Comparison of ENCODE assay signal across 11 mouse cellular contexts in the genomic region with DNA sequence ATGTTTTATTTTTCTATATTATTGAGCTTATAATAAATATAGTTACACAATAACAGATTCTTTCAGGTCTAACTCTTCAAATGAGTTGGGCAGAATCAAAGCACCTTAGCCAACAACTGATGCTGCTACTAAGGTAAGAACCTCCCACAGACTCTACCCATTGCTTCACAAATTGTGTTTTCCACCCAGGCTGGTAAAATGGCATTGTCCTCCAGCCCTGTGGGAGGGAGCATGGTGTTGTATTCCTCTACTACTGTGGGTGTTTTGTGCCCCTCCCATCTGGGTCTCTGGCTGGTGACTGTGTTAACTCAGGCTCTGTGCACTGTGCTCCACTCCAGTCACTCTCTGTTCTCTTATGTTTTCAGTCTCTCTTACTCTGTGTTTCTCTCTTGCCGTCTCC. TPM values are rescaled to one million over a fixed set of nuclear protein-coding genes. Genes with fewer than 3 reads are reported as not detected.
DNase-seq lines count a peak whose midpoint lies in the region; ATAC-seq and TF ChIP-seq lines count a peak whose summit lies in the region.
"Had no signal": no experiment of that assay in that cellular context is flagged by ENCODE, and none has a peak within 500 bp of the region (broad histone marks: within the 10 kb centered on the region; RNA-seq: fewer than 3 reads in every experiment).

No protein-coding gene starts in this region.

- H3K4me1 ChIP-seq in intestine, postnatal 0 days (replicated peaks; ENCODE audit: control insufficient read depth, insufficient read depth, low read length), result 0 out of 2 replicates have a peak, but pooled peaks cover 4% of the 10 kb centered on the region
- H3K4me1 ChIP-seq in intestine, embryonic 15.5 days (replicated peaks), result peaks cover 14% of the 10 kb centered on the region
- peaks cover 8% of the 10 kb centered on the region for H3K4me1 ChIP-seq in hindbrain, embryonic 11.5 days (replicated peaks; ENCODE audit: control insufficient read depth, insufficient read depth, low read length)
- H3K4me1 ChIP-seq in midbrain, embryonic 10.5 days, result peaks cover 45% of the 10 kb centered on the region

- no peaks in the 10 kb centered on the region for H3K9me3 ChIP-seq in intestine, postnatal 0 days (ENCODE audit: control insufficient read depth)
- H3K9me3 ChIP-seq in intestine, embryonic 15.5 days, result no peaks in the 10 kb centered on the region
- no peaks in the 10 kb centered on the region for H3K9me3 ChIP-seq in hindbrain, embryonic 11.5 days (ENCODE audit: control insufficient read depth, low read length)
- no peaks in the 10 kb centered on the region for H3K9me3 ChIP-seq in midbrain, embryonic 10.5 days (replicated peaks)

- peaks cover under 1% of the 10 kb centered on the region; the same call in 1 of the 2 replicates for H3K36me3 ChIP-seq in intestine, postnatal 0 days (ENCODE audit: control insufficient read depth, insufficient read depth)
- H3K36me3 ChIP-seq in intestine, embryonic 15.5 days, result no peaks in the 10 kb centered on the region
- H3K36me3 ChIP-seq in hindbrain, embryonic 11.5 days (ENCODE audit: control insufficient read depth, insufficient read depth, low read length), result no peaks in the 10 kb centered on the region
- peaks cover 19% of the 10 kb centered on the region for H3K36me3 ChIP-seq in midbrain, embryonic 10.5 days

- no peak overlapping the region; the same call in 1 of the 2 replicates for H3K27ac ChIP-seq in intestine, postnatal 0 days (ENCODE audit: low read depth, low read length)
- no peak overlapping the region for H3K27ac ChIP-seq in intestine, embryonic 15.5 days
- H3K27ac ChIP-seq in hindbrain, embryonic 11.5 days (ENCODE audit: low read depth, low read length), result no peak overlapping the region
- H3K27ac ChIP-seq in midbrain, embryonic 10.5 days (replicated peaks), result 0 out of 2 replicates have a peak overlapping the region, but pooled peaks have one; percentile 46
- H3K27ac ChIP-seq: macrophage had no signal

- no peaks in the 10 kb centered on the region for H3K27me3 ChIP-seq in intestine, postnatal 0 days (replicated peaks; ENCODE audit: control insufficient read depth, insufficient read depth, low read length)
- no peaks in the 10 kb centered on the region for H3K27me3 ChIP-seq in intestine, embryonic 15.5 days (replicated peaks)
- H3K27me3 ChIP-seq in hindbrain, embryonic 11.5 days (ENCODE audit: control insufficient read depth, insufficient read depth, low read length), result no peaks in the 10 kb centered on the region
- no peaks in the 10 kb centered on the region for H3K27me3 ChIP-seq in midbrain, embryonic 10.5 days (ENCODE audit: low read depth, poor library complexity, severe bottlenecking)

- H3K4me3 ChIP-seq in intestine, postnatal 0 days (ENCODE audit: low read depth, low read length), result no peak overlapping the region
- no peak overlapping the region for H3K4me3 ChIP-seq in intestine, embryonic 15.5 days (replicated peaks)
- no peak overlapping the region for H3K4me3 ChIP-seq in hindbrain, embryonic 11.5 days (ENCODE audit: low read depth, low read length)
- H3K4me3 ChIP-seq in midbrain, embryonic 10.5 days, result peak overlapping the region; percentile 94

- WGBS in intestine, postnatal 0 days, result 78% methylated on average over 1 of the region's 1 CpGs
- 69% methylated on average over 1 of the region's 1 CpGs for WGBS in intestine, embryonic 15.5 days
- WGBS in hindbrain, embryonic 11.5 days, result 39% methylated on average over 1 of the region's 1 CpGs
- 62% methylated on average over 1 of the region's 1 CpGs for WGBS in midbrain, embryonic 10.5 days

- DNase-seq in brain, adult 2 months (ENCODE audit: low read depth, low spot score), result peak; percentile 32
- DNase-seq in hindbrain, embryonic 11.5 days (ENCODE audit: low spot score), result no peak
- no peak for DNase-seq in midbrain, embryonic 10.5 days (ENCODE audit: low spot score)
- DNase-seq in cerebellum, adult 11 months, result no peak
- no peak for DNase-seq in adrenal gland, postnatal 10 days
- no peak for DNase-seq in cerebellum, adult 9-10 months

- ATAC-seq in intestine, postnatal 0 days, result no peak
- ATAC-seq in intestine, embryonic 15.5 days, result no peak
- ATAC-seq in hindbrain, embryonic 11.5 days (ENCODE audit: low FRiP score), result no peak
- ATAC-seq: inflammation-experienced regulatory T-cells, adult 6 months had no signal

- 0 out of 2 replicates have a peak overlapping the region, but pooled peaks have one; percentile 66 for H3K4me2 ChIP-seq in intestine, postnatal 0 days (replicated peaks; ENCODE audit: low read depth)
- no peak overlapping the region for H3K4me2 ChIP-seq in intestine, embryonic 15.5 days (replicated peaks)
- peak overlapping the region; percentile 55; the same call in 1 of the 2 replicates for H3K4me2 ChIP-seq in hindbrain, embryonic 11.5 days (replicated peaks; ENCODE audit: low read depth, low read length)

- no peak overlapping the region for H3K9ac ChIP-seq in intestine, postnatal 0 days (ENCODE audit: low read depth, low read length)
- H3K9ac ChIP-seq in intestine, embryonic 15.5 days, result no peak overlapping the region
- no peak overlapping the region for H3K9ac ChIP-seq in hindbrain, embryonic 11.5 days (ENCODE audit: low read depth, low read length)

- no peak for TF ChIP-seq CTCF in intestine, postnatal 0 days (IDR thresholded peaks at IDR 0.05; ENCODE audit: low read depth)

RNA-seq across cellular contexts. Expression of a gene that starts 2.4 kb away (rescaled TPM):
- polyA plus RNA-seq in intestine, postnatal 0 days (2015; fragmentation: Nextera tagmentation; extraction: Ambion mirVana), result 46.2 and 46.9 TPM in 2 replicates
- 60.8 and 70.6 TPM in 2 replicates for polyA plus RNA-seq in intestine, embryonic 15.5 days (2015; fragmentation: Nextera tagmentation; extraction: Ambion mirVana)
- 121 and 129 TPM in 2 replicates for polyA plus RNA-seq in hindbrain, embryonic 11.5 days (2014; fragmentation: Nextera tagmentation; extraction: Ambion mirVana)
- 107 and 108 TPM in 2 replicates for polyA plus RNA-seq in midbrain, embryonic 10.5 days (2016; fragmentation: Nextera tagmentation; extraction: Ambion mirVana)
- total RNA-seq in adrenal gland, postnatal 10 days (2021), result 10 to 100 TPM; 30.3 to 30.7 TPM

RNA-seq across cellular contexts. Expression of a gene that starts 2.5 kb away (rescaled TPM):
- polyA plus RNA-seq in intestine, postnatal 0 days (2015; fragmentation: Nextera tagmentation; extraction: Ambion mirVana), result 21.9 and 22.1 TPM in 2 replicates
- polyA plus RNA-seq in intestine, embryonic 15.5 days (2015; fragmentation: Nextera tagmentation; extraction: Ambion mirVana), result 61.2 and 61.8 TPM in 2 replicates
- 58.8 and 71.3 TPM in 2 replicates for polyA plus RNA-seq in hindbrain, embryonic 11.5 days (2014; fragmentation: Nextera tagmentation; extraction: Ambion mirVana)
- 82.8 and 87.7 TPM in 2 replicates for polyA plus RNA-seq in midbrain, embryonic 10.5 days (2016; fragmentation: Nextera tagmentation; extraction: Ambion mirVana)
- total RNA-seq in adrenal gland, postnatal 10 days (2021), result 1 to 10 TPM; 6.1 to 9.6 TPM

RNA-seq across cellular contexts. Expression of a gene that starts 49.4 kb away (rescaled TPM):
- polyA plus RNA-seq in intestine, postnatal 0 days (2015; fragmentation: Nextera tagmentation; extraction: Ambion mirVana), result 3.4 and 4.4 TPM in 2 replicates
- polyA plus RNA-seq in intestine, embryonic 15.5 days (2015; fragmentation: Nextera tagmentation; extraction: Ambion mirVana), result 0.96 and 1.6 TPM in 2 replicates
- polyA plus RNA-seq in hindbrain, embryonic 11.5 days (2014; fragmentation: Nextera tagmentation; extraction: Ambion mirVana), result 0.64 and 1.2 TPM in 2 replicates
- 0.44 TPM in 1 of 2 replicates, not detected in the other for polyA plus RNA-seq in midbrain, embryonic 10.5 days (2016; fragmentation: Nextera tagmentation; extraction: Ambion mirVana)
- total RNA-seq in adrenal gland, postnatal 10 days (2021), result 1 to 10 TPM; 3.8 to 7.0 TPM
- polyA plus RNA-seq: spleen, adult 2 months had no signal

RNA-seq across cellular contexts. Expression of a gene that starts 55.7 kb away (rescaled TPM):
- 8.2 and 9.7 TPM in 2 replicates for polyA plus RNA-seq in intestine, postnatal 0 days (2015; fragmentation: Nextera tagmentation; extraction: Ambion mirVana)
- polyA plus RNA-seq in intestine, embryonic 15.5 days (2015; fragmentation: Nextera tagmentation; extraction: Ambion mirVana), result 15.6 and 17.0 TPM in 2 replicates
- polyA plus RNA-seq in hindbrain, embryonic 11.5 days (2014; fragmentation: Nextera tagmentation; extraction: Ambion mirVana), result 23.6 and 26.3 TPM in 2 replicates
- polyA plus RNA-seq in midbrain, embryonic 10.5 days (2016; fragmentation: Nextera tagmentation; extraction: Ambion mirVana), result 19.9 and 22.6 TPM in 2 replicates
- 10 to 100 TPM in 1 of 2 experiments, 1 to 10 TPM in 1; 9.5 to 11.8 TPM for total RNA-seq in adrenal gland, postnatal 10 days (2021)

RNA-seq across cellular contexts. Expression of a gene that starts 56.1 kb away (rescaled TPM):
- polyA plus RNA-seq in intestine, postnatal 0 days (2015; fragmentation: Nextera tagmentation; extraction: Ambion mirVana), result 9.1 TPM in 2 replicates
- 27.2 and 31.9 TPM in 2 replicates for polyA plus RNA-seq in intestine, embryonic 15.5 days (2015; fragmentation: Nextera tagmentation; extraction: Ambion mirVana)
- 40.1 and 43.8 TPM in 2 replicates for polyA plus RNA-seq in hindbrain, embryonic 11.5 days (2014; fragmentation: Nextera tagmentation; extraction: Ambion mirVana)
- polyA plus RNA-seq in midbrain, embryonic 10.5 days (2016; fragmentation: Nextera tagmentation; extraction: Ambion mirVana), result 37.1 and 37.8 TPM in 2 replicates
- total RNA-seq in adrenal gland, postnatal 10 days (2021), result 10 to 100 TPM; 21.2 to 28.5 TPM
